In genomic region chr9:101240161-101240560, GRCm38 (mm10) we compare ENCODE assay signal across 22 mouse cellular contexts. TPM values are rescaled to one million over a fixed set of nuclear protein-coding genes. Genes with fewer than 3 reads are reported as not detected.
DNase-seq lines count a peak whose midpoint lies in the region; ATAC-seq lines count a peak whose summit lies in the region.
"Had no signal": no experiment of that assay in that cellular context is flagged by ENCODE, and none has a peak within 500 bp of the region (broad histone marks: within the 10 kb centered on the region; RNA-seq: fewer than 3 reads in every experiment).

No protein-coding gene starts in this region.

- 82% methylated on average over 3 of the region's 3 CpGs for WGBS in forebrain, embryonic 14.5 days

- DNase-seq in thymus, postnatal 4 days: no peak
- no peak for DNase-seq in forebrain, embryonic 14.5 days (ENCODE audit: low spot score)
- DNase-seq: adrenal gland, adult 2 months; adrenal gland, postnatal 10 days; adrenal gland, postnatal 25 days; cerebellum, adult 11-12 months; cerebellum, adult 2 months; cerebellum, adult 9-10 months; cerebellum, postnatal 10 days; cerebellum, postnatal 25 days; embryo, embryonic 11 days; forebrain, postnatal 0 days had no signal

- H3K27me3 ChIP-seq in megakaryocyte, embryonic 14.5 days (replicated peaks): no peaks in the 10 kb centered on the region
- H3K27me3 ChIP-seq in forebrain, embryonic 14.5 days (replicated peaks; ENCODE audit: control insufficient read depth, insufficient read depth, low read length): no peaks in the 10 kb centered on the region
- H3K27me3 ChIP-seq: embryonic facial prominence, embryonic 13.5 days; embryonic facial prominence, embryonic 15.5 days; forebrain, embryonic 12.5 days; forebrain, embryonic 15.5 days had no signal

- no peak overlapping the region for H3K9ac ChIP-seq in forebrain, embryonic 14.5 days (ENCODE audit: low read length)
- H3K9ac ChIP-seq: embryonic facial prominence, embryonic 13.5 days; embryonic facial prominence, embryonic 15.5 days; forebrain, embryonic 12.5 days; forebrain, embryonic 15.5 days; forebrain, postnatal 0 days had no signal

- no peak overlapping the region for H3K27ac ChIP-seq in forebrain, embryonic 14.5 days (ENCODE audit: low read depth, low read length)
- H3K27ac ChIP-seq: embryonic facial prominence, embryonic 13.5 days; embryonic facial prominence, embryonic 15.5 days; forebrain, embryonic 10.5 days; forebrain, embryonic 12.5 days; forebrain, embryonic 15.5 days had no signal

- H3K9me3 ChIP-seq in megakaryocyte, embryonic 14.5 days: no peaks in the 10 kb centered on the region
- no peaks in the 10 kb centered on the region for H3K9me3 ChIP-seq in forebrain, embryonic 14.5 days (replicated peaks; ENCODE audit: control insufficient read depth, low read length)
- H3K9me3 ChIP-seq: embryonic facial prominence, embryonic 13.5 days; embryonic facial prominence, embryonic 15.5 days; forebrain, embryonic 10.5 days; forebrain, embryonic 12.5 days; forebrain, embryonic 15.5 days had no signal

- H3K36me3 ChIP-seq in megakaryocyte, embryonic 14.5 days (replicated peaks; ENCODE audit: low read length): peaks cover 8% of the 10 kb centered on the region
- no peaks in the 10 kb centered on the region for H3K36me3 ChIP-seq in forebrain, embryonic 14.5 days (ENCODE audit: control insufficient read depth, insufficient read depth, low read length)
- H3K36me3 ChIP-seq: embryonic facial prominence, embryonic 13.5 days; embryonic facial prominence, embryonic 15.5 days; forebrain, embryonic 10.5 days; forebrain, embryonic 12.5 days; forebrain, embryonic 15.5 days had no signal

- ATAC-seq in megakaryocyte, adult 5-6 weeks (ENCODE audit: poor library complexity, severe bottlenecking): no peak
- ATAC-seq in granulocyte monocyte progenitor cell, adult 5-6 weeks (replicated peaks; ENCODE audit: poor library complexity, severe bottlenecking): 0 out of 2 replicates have a peak, but pooled peaks have one; percentile 50
- peak; percentile 66; the same call in 1 of the 2 replicates for ATAC-seq in megakaryocyte progenitor cell, adult 5-6 weeks (replicated peaks; ENCODE audit: poor library complexity)
- ATAC-seq in forebrain, embryonic 14.5 days: no peak
- ATAC-seq: forebrain, embryonic 15.5 days; forebrain, postnatal 0 days had no signal

- no peak overlapping the region for H3K4me2 ChIP-seq in forebrain, embryonic 14.5 days (ENCODE audit: low read length)
- H3K4me2 ChIP-seq: embryonic facial prominence, embryonic 13.5 days; embryonic facial prominence, embryonic 15.5 days; forebrain, embryonic 12.5 days; forebrain, embryonic 15.5 days had no signal

- H3K4me1 ChIP-seq in megakaryocyte, embryonic 14.5 days: peaks cover 34% of the 10 kb centered on the region
- no peaks in the 10 kb centered on the region; the same call in 1 of the 2 replicates for H3K4me1 ChIP-seq in forebrain, embryonic 14.5 days (ENCODE audit: control insufficient read depth, insufficient read depth, low read length)
- H3K4me1 ChIP-seq: forebrain, embryonic 10.5 days; forebrain, embryonic 12.5 days had no signal

- H3K4me3 ChIP-seq in megakaryocyte, embryonic 14.5 days (replicated peaks): peak overlapping the region; percentile 80
- H3K4me3 ChIP-seq in forebrain, embryonic 14.5 days (ENCODE audit: low read depth, low read length): no peak overlapping the region
- H3K4me3 ChIP-seq: embryonic facial prominence, embryonic 13.5 days; embryonic facial prominence, embryonic 15.5 days; erythroblast, embryonic 14.5 days; forebrain, embryonic 10.5 days; forebrain, embryonic 12.5 days; forebrain, embryonic 15.5 days had no signal

RNA-seq across cellular contexts. Expression of gene Ppp2r3a, which starts 11.4 kb away (rescaled TPM):
- 0.26 and 0.60 TPM in 2 replicates for polyA plus RNA-seq in megakaryocyte, embryonic 14.5 days (2012; ENCODE audit: insufficient read depth, low replicate concordance)
- 5.6 and 7.3 TPM in 2 replicates for total RNA-seq in megakaryocyte, adult 5-6 weeks (2015)
- 3.5 and 10.9 TPM in 2 replicates for total RNA-seq in megakaryocyte, adult 5-6 weeks (2017)
- 14.8 and 16.3 TPM in 2 replicates for total RNA-seq in granulocyte monocyte progenitor cell, adult 5-6 weeks (2014; fragmentation: Nextera tagmentation)
- total RNA-seq in granulocyte monocyte progenitor cell, adult 5-6 weeks (2017): 5.5 and 10.0 TPM in 2 replicates
- total RNA-seq in megakaryocyte progenitor cell, adult 5-6 weeks (2015): 8.3 and 12.4 TPM in 2 replicates
- 7.9 and 9.4 TPM in 2 replicates for total RNA-seq in megakaryocyte progenitor cell, adult 5-6 weeks (2017)
- 20.6 and 25.8 TPM in 2 replicates for polyA plus RNA-seq in forebrain, embryonic 14.5 days (2014; fragmentation: Nextera tagmentation; extraction: Ambion mirVana)

Comparison
In these comparisons a context has a peak if more than half of its experiments do, and no peak if none do; other contexts are left out.
1. ATAC-seq: peak in granulocyte monocyte progenitor cell, adult 5-6 weeks (single experiment) and megakaryocyte progenitor cell, adult 5-6 weeks (single experiment); none in megakaryocyte, adult 5-6 weeks (single experiment) and forebrain, embryonic 14.5 days (single experiment).